Mouse (Mus musculus) erythroblast, adult 5-6 weeks (primary cell): ENCODE data around the gene Cpne5. TPM values are rescaled to one million over a fixed set of nuclear protein-coding genes. Genes with fewer than 3 reads are reported as not detected.
"Not testable (repeated sequence)": the region's sequence is repeated elsewhere in the genome, so short reads cannot be mapped to it uniquely, and the experiment has no call there.

Source experiments
- ATAC-seq: replicated peaks from 2 replicates; pipeline ENCODE4 v1.8.0; 2016; ENCODE audit warnings: moderate number of reproducible peaks, mild to moderate bottlenecking, moderate TSS enrichment, inconsistent platforms; ENCODE audit not compliant: poor library complexity, low FRiP score, severe bottlenecking
- total RNA-seq, 2 experiments: library from RNA; stranded (forward) in 1 of 2; stranded (reverse) in 1 of 2; fragments of 150-400 nt in 1 of 2; fragments of 200-764, 138-1000 nt in 1 of 2; gene quantifications; 2 replicates each; pipeline versions ENCODE4 v1.2.3 to v1.2.4; 2015 to 2017; ENCODE audit warnings: low replicate concordance in 2 of 2

The Cpne5 gene
- total RNA-seq, 2 experiments from 2014 or later = 0.26 TPM; not detected in 1

- ATAC-seq = no peak
Observed at GRCm38 (mm10) chr17:29258025-29258558, 20.1 kb upstream of the Cpne5 start.

DNA sequence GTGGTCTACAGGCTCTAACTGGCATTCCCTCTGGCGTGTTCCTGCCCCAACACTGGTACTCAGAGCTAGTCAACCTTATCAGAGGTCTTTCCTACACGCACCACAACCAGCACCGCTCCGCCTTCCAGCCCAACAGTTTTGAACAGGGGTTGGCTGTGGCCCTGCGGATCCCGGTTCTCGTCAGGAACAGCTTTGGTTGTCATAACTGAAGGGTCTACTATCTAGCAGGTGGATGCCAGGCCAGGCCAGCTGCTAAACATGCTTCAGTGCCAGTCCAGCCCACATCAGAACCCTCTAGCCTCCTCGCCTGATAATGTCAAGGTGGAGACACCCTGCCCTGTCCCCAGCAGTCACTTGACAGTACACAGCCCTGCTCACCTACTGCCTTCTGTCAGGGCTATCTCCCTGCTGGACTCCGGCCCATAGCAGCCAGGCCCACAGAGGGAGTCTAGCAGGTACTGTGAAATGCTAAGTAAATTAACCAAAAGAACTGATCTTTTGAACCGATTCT, 19.1 kb upstream of the Cpne5 start:
- ATAC-seq = no peak

GRCm38 (mm10) chr17:29256507-29256906, 18.5 kb upstream of the Cpne5 start:
- ATAC-seq = no peak

DNA sequence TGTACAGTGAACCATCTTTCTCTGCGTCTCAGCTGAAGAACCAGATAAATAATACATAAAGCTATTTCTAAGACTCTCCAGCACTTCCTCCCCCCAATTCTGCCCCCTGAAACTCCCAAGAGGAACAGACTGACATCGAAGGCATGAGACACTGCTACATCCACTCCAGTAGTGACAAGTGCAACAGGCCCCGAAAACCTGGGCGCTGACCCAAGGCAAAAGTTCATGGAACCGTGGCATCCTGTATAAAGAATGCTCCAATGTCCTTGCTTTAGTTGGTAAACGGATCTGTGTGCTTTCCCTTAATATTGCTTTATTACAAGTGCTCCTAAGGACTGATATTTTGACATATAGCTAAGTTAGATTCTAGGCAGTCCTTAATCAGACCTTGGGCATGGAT, 16.8 kb upstream of the Cpne5 start:
- ATAC-seq = not testable (repeated sequence)

- no peak for ATAC-seq
Observed at GRCm38 (mm10) chr17:29253684-29254083, 15.7 kb upstream of the Cpne5 start.

DNA sequence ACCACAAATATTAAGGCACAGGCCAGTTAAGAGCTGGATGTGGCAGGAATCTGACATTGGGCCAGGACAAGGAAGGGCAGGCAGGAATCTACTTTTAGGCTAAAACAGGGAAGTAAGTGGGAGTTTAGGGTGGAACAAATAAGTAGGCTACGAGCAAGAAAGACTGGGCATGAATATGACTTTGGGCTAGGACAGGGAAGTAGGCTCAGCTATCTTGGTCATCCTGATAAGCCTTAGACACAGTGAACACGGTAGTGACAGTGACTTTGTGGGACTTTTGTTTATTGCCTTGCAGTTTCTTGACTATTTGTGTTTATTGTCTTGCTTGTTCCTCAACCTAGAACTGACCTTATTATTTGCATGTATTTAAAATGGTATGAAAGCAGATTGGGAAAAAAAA, 15.3 kb upstream of the Cpne5 start:
- ATAC-seq = no peak

DNA sequence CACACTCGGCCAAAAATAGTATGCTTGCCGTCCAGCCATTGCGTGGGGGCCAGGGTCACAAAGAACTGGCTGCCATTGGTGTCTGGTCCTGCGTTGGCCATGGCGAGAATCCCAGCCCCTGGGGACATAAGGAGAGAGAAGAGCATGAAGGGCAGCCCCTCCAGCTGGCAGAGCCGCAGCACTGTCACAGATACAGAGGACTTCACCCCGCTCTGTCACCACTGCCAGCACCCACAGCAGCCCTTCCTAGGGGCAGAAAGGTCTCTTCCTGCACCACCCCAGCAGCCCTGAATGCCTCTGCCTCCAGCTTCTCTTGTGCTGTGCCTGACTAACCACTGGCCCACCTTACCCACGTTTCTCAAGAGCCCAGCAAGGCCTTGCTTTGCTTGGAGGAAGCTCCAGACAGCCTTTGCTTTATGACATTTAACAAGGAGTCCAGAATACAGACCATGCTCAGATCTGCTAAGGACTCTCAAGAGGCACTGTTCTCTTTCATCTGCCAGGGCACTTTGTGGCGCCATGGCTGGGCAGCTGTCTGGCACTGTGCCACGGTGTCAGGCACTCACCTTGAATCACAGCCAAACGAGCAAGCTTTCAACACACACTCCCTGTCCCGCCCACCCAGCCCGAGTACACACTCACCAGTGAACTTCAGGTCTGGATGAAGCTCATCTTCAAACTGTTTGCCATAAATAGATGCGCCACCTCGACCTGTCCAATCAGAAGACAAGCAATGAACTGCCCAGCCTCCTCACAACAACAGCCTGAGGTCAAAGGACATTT, 13.8 kb upstream of the Cpne5 start:
- ATAC-seq = no peak

GRCm38 (mm10) chr17:29251006-29251405, 13.0 kb upstream of the Cpne5 start:
- not testable (repeated sequence) for ATAC-seq

- no peak for ATAC-seq
Observed at GRCm38 (mm10) chr17:29249512-29249911, 11.5 kb upstream of the Cpne5 start.

DNA sequence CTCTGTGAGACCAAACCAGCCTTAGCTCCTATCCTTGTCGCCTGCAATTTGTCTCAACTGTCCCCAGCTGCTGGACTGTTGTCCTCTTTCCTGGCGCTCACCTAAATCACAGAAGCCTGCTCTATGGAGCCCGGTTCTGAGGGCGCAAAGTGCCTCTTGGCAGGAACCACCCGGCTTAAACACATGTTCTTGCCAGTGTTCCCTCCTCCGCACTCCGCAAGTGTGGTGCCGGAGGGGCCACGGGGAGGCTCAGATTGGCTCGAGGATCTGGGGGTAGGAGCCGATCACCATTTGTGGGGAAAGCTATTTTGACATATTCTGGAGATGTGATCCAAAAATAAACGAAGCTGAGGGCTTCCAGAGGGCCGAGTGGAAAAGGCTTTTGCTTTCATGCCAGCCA, 9.9 kb upstream of the Cpne5 start:
- no peak for ATAC-seq

DNA sequence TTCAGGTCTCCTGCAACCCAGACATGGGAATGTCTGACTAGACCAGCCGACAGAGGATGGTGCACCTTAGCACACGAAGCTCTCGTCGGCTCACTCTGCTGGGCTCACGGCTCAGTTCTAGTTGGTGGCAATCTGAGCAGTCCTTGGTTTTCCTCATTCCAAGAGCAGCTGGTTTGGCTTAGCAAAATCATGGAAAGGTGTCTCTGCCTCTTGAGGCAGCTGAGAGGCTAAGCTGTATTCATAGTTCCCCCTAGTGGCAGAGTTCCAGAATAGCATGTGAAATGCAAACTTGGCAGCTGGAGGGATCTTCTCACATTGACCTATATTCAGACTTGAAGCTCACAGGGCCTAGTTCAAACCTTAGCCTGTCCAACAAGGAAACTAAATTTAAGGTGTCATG, 8.6 kb upstream of the Cpne5 start:
- peak; percentile 59; the same call in 1 of the 2 replicates for ATAC-seq

GRCm38 (mm10) chr17:29245725-29246124, 7.8 kb upstream of the Cpne5 start:
- ATAC-seq = no peak

DNA sequence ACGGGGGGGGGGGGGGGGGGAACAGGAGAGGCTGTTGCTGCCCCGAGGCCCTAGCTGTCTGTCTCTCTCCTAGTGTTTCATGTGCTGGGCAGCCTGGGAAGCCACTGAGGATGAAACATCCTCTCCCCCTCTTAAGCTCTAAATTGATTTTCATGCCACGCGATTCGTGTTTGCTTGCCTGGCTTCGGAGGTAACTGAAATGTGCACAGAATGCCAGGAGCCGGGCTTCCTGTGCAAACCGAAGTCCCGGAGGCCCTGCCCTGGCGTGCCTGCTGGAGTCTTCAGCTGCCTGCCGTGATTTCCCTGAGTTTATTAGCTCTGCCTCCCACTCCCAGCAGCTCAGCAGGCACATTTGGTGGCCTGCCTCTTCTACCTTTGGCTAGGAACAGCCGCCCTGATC, 6.9 kb upstream of the Cpne5 start:
- no peak for ATAC-seq

DNA sequence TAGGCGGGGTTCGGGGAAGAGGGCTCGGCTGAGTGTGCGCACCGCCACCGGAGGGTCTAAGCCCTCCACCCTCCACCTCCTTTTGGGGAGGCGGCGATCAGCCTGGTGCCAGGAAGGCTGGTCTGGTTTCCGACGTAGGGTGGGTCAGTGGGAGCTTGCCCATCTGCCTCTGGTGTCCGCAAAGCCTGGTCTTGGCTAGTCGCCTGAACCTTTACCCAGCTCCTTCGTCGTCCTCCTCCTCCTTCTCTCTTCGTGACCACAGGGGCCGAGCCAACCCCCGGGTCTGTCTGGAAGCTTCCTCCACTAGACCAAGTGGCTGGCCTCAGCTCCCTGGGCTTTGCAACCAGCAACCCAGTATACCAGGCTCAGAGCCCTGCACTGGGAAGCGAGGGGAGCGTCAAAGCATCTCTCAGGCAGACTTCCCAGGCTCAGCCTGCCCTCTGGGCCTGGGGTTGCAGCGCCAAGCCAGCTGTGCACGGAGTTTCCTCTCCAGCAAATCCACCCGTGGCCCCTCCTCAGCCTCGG, 516 bp upstream of the Cpne5 start:
- no peak for ATAC-seq

GRCm38 (mm10) chr17:29237267-29237771, 648 bp downstream of the Cpne5 start:
- ATAC-seq = no peak

GRCm38 (mm10) chr17:29236111-29236510, 1.9 kb downstream of the Cpne5 start:
- no peak for ATAC-seq

DNA sequence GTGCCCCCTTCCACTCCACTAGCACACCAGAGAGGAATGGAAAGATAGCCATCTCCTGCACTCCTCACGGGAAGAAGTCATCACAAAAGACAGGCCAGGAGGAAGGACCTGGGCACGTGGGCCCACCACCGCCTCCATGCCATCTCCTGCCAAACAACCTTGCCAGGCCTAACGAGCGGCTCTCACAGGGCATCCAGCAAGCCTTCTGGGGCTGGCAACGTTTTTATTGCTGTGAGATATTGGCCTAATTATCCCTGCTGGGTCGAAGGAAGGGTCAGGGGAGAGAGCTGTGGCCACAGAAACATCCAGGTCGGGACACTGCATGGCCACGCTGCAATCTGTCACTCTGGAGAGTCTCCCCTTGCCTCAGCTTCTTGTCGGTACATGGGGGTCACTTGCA, 6.9 kb downstream of the Cpne5 start:
- ATAC-seq = no peak

- no peak for ATAC-seq
Observed at GRCm38 (mm10) chr17:29220631-29221030, 17.3 kb downstream of the Cpne5 start.

DNA sequence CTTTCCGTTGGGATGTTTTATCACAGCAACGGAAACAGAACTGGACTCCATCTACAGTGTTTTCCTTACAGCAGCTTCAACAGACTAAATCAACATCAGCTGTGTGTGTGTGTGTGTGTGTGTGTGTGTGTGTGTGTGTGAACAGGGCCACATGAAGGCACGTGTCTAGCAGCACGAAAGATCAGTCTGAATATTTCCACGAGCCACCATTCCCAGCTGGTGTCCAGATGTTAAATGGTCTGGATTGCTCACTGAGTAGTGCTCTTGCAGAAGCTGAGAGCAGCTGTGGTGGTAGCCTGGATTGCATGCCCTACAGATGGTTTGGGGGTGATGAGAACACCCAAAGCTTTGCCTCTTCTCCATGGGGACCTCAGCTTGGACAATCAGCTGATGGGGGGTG, 19.9 kb downstream of the Cpne5 start:
- no peak for ATAC-seq

GRCm38 (mm10) chr17:29216078-29216477, 21.9 kb downstream of the Cpne5 start:
- ATAC-seq = no peak

GRCm38 (mm10) chr17:29214655-29215054, 23.3 kb downstream of the Cpne5 start:
- ATAC-seq = no peak
